Mouse (Mus musculus) liver, embryonic 11.5 days (tissue): ENCODE measurements around the gene Cfap69. TPM values are rescaled to one million over a fixed set of nuclear protein-coding genes. Genes with fewer than 3 reads are reported as not detected.

Experiments
- ATAC-seq: fragments of 200-750 bp; cut with Nextera tagmentation; replicated peaks from 2 replicates; pipeline ENCODE4 v1.8.0; 2017; ENCODE audit warnings: moderate number of reproducible peaks, mild to moderate bottlenecking, moderate TSS enrichment, moderate library complexity; ENCODE audit not compliant: low FRiP score
- DNase-seq: peaks from one replicate; pipeline ENCODE4 v3.0.0-alpha.2; 2017; ENCODE audit warnings: low spot score
- H3K27ac ChIP-seq: fragments of 300-500 bp; sonication (generic); 2 replicates; pipeline ENCODE4 v1.5.1; 2014; ENCODE audit warnings: mild to moderate bottlenecking, low read depth, low read length, control low read depth
- H3K27me3 ChIP-seq: fragments of 300-500 bp; sonication (generic); replicated peaks from 2 replicates; pipeline ENCODE4 v1.6.1; 2014; ENCODE audit warnings: low read length, mixed read lengths; ENCODE audit not compliant: control insufficient read depth, insufficient read depth
- H3K36me3 ChIP-seq: fragments of 300-500 bp; sonication (generic); 2 replicates; pipeline ENCODE4 v1.6.1; 2014; ENCODE audit warnings: mild to moderate bottlenecking, low read length, moderate library complexity, mixed read lengths; ENCODE audit not compliant: control insufficient read depth, insufficient read depth
- H3K4me1 ChIP-seq: fragments of 300-500 bp; sonication (generic); replicated peaks from 2 replicates; pipeline ENCODE4 v1.6.1; 2014; ENCODE audit warnings: low read length, mixed read lengths; ENCODE audit not compliant: control insufficient read depth, insufficient read depth
- H3K4me2 ChIP-seq: fragments of 300-500 bp; sonication (generic); 2 replicates; pipeline ENCODE4 v1.6.1; 2014; ENCODE audit warnings: mild to moderate bottlenecking, control low read depth, moderate library complexity
- H3K4me3 ChIP-seq: fragments of 300-500 bp; sonication (generic); 2 replicates; pipeline ENCODE4 v1.5.1; 2014; ENCODE audit warnings: low read depth, low read length, control low read depth
- H3K9ac ChIP-seq: fragments of 300-500 bp; sonication (generic); 2 replicates; pipeline ENCODE4 v1.6.1; 2014; ENCODE audit warnings: low read depth, low read length, control low read depth
- H3K9me3 ChIP-seq: fragments of 300-500 bp; sonication (generic); 2 replicates; pipeline ENCODE4 v1.6.1; 2016; ENCODE audit warnings: low read length, inconsistent platforms, mixed read lengths; ENCODE audit not compliant: control insufficient read depth
- WGBS: fragments of 180-500 bp; shearing (Covaris S2); extraction: QIAGEN DNeasy Blood & Tissue Kit; methylation state at CpG from one replicate; pipeline ENCODE4 v1.1.7; 2014; 5-methylcytosine and 5-hydroxymethylcytosine counted together
- polyA plus RNA-seq: library from polyadenylated mRNA; unstranded; fragments of >200 nt; fragmentation: Nextera tagmentation; extraction: Ambion mirVana; gene quantifications from 2 replicates; pipeline ENCODE4 v1.2.1, GENCODE M21; 2014

Cfap69 gene
- polyA plus RNA-seq, 1 experiment from 2014 or later, result 1.3 TPM

DNA sequence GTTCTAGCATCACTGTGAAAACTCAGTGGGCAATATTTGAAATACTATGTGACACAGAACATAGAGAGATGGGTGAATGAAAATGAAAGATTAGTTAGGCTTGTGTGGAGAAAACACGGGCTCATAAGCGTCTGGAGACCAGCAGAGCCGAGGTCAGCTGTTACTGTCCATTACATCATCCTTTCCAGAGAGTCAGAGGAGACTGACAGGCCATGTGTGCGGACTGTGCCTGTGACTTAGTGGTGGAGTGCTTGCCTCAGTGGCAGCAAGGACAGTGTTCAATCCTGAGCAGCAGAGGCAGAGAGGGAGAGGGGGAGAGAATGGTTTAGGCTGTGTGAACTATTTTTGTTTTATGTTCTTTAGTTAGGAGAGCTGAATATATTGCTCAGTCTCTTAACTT lies 45.7 kb downstream of the Cfap69 start:
- H3K4me1 ChIP-seq, result no peaks in the 10 kb centered on the region
- no peaks in the 10 kb centered on the region for H3K36me3 ChIP-seq
- H3K9ac ChIP-seq, result no peak overlapping the region
- no peak overlapping the region for H3K4me2 ChIP-seq
- no peak overlapping the region for H3K27ac ChIP-seq
- no peak for DNase-seq
- H3K9me3 ChIP-seq, result no peaks in the 10 kb centered on the region
- H3K27me3 ChIP-seq, result no peaks in the 10 kb centered on the region
- no peak overlapping the region for H3K4me3 ChIP-seq
- ATAC-seq, result no peak
- WGBS, result 54% methylated on average over 4 of the region's 4 CpGs

GRCm38 (mm10) chr5:5610540-5610939 lies 53.5 kb downstream of the Cfap69 start:
- Histone ChIP-seq H3K27ac (no peak overlapping the region), H3K4me1 (no peaks in the 10 kb centered on the region), H3K9me3 (no peaks in the 10 kb centered on the region), H3K4me3 (no peak overlapping the region), H3K9ac (no peak overlapping the region), H3K4me2 (no peak overlapping the region), H3K36me3 (no peaks in the 10 kb centered on the region), H3K27me3 (no peaks in the 10 kb centered on the region)
- WGBS, result 55% methylated on average over 3 of the region's 3 CpGs
- ATAC-seq (no peak), DNase-seq (no peak)

DNA sequence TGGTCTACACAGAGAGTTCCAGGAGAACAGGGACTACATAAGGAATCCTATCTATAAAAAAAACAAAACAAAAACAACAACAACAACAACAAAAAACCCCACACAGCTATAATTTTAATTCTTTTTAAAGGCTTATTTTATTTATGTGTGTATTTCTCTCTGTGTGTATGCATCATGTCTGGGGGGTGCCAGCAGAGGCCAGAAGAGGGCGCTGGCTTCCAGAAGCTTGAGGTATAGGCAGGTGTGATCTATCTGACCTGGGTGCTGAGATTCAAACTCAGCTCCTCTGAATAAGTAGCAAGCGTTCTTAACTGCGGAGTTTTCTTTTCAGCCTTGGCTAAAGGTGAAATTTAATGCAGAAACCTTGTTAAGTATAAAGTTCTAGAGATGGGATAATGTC lies 76.4 kb downstream of the Cfap69 start:
- DNase-seq (no peak), ATAC-seq (no peak)
- 85% methylated on average over 3 of the region's 3 CpGs for WGBS
- H3K9ac ChIP-seq, result no peak overlapping the region
- H3K9me3 ChIP-seq, result no peaks in the 10 kb centered on the region
- H3K27me3 ChIP-seq, result no peaks in the 10 kb centered on the region
- no peak overlapping the region for H3K27ac ChIP-seq
- H3K4me2 ChIP-seq, result no peak overlapping the region
- H3K4me1 ChIP-seq, result no peaks in the 10 kb centered on the region
- no peaks in the 10 kb centered on the region for H3K36me3 ChIP-seq
- no peak overlapping the region for H3K4me3 ChIP-seq

DNA sequence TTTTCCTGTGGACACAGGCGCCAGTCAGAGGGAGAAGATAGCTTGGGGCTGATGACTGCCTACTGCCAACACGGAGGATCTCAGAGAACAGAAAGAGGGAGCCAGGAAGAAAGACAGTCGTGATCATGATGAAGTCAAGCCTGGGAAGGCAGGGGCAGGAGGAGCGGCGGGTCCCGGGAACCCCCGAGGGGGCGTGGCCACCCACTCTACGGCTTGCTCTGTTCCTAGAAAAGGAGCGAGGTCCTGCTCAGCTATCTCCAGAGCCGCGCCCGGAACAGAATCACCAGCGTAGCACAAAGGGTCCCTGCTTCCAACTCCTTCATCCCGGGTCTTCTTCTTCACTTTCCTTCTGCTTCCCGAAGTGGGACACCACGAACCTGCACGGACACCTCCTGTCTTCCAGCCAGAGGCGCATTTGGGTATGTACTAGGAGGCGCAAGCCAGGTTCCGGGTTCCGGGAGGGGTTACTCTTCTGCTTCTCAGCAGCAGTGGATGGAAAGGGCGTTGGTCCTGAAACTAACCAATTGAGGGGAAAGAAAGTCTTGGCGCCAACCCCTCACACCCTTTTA lies 90.2 kb downstream of the Cfap69 start, which contains the start of gene Gm8773:
Gm8773 (plus strand) TSS at position 51 of the 569 bp plus-strand sequence.
- Histone ChIP-seq H3K9me3 (no peaks in the 10 kb centered on the region), H3K27me3 (peaks cover 5% of the 10 kb centered on the region; the same call in 1 of the 2 replicates), H3K4me3 (peak within 1 kb of the TSS; percentile 55), H3K36me3 (no peaks in the 10 kb centered on the region), H3K9ac (peak within 1 kb of the TSS; percentile 50; the same call in 1 of the 2 replicates), H3K4me2 (peak within 1 kb of the TSS; percentile 86), H3K27ac (no peak within 1 kb of the TSS), H3K4me1 (no peaks in the 10 kb centered on the region)
- WGBS, result 3% methylated on average over 24 of the region's 24 CpGs
- DNase-seq (peak; percentile 69), ATAC-seq (peak; percentile 82)

GRCm38 (mm10) chr5:5562435-5562834 lies 101.6 kb downstream of the Cfap69 start:
- no peaks in the 10 kb centered on the region for H3K36me3 ChIP-seq
- H3K4me2 ChIP-seq, result no peak overlapping the region
- ATAC-seq, result no peak
- no peak overlapping the region for H3K9ac ChIP-seq
- no peak for DNase-seq
- H3K4me1 ChIP-seq, result no peaks in the 10 kb centered on the region; the same call in 1 of the 2 replicates
- no peak overlapping the region for H3K27ac ChIP-seq
- 60% methylated on average over 3 of the region's 3 CpGs for WGBS
- H3K9me3 ChIP-seq, result no peaks in the 10 kb centered on the region
- H3K27me3 ChIP-seq, result no peaks in the 10 kb centered on the region
- no peak overlapping the region for H3K4me3 ChIP-seq

DNA sequence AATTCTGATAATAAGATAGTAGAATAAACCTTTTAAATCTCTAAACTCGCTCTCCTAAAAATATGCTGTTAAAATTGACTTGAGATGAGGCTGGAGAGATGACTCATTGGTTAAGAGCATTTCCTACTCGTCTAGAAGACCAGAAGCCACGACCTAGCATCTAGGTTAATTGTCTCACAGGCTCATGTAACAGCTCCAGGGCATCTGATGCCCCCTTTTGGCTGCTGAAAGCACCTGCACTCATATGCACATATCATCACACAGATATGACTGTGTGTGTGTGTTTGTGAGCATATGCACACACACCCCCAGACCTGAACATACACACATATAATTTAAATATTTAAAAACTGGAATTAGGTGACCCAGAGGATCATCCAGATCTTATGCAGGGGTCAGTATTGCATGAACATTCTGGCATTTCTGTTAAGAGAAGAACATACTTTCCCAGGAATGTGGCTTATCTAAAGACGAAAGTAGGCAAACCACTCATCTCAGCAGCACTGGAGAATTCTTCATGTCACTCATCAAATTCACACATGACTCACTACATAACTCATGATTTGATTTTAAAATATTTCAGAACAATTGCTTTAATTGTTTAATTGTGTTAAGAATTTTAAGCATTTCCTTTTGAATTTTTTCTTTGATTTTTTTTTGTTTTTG lies 102.9 kb downstream of the Cfap69 start:
- Histone ChIP-seq H3K4me2 (no peak overlapping the region), H3K36me3 (no peaks in the 10 kb centered on the region), H3K4me1 (no peaks in the 10 kb centered on the region; the same call in 1 of the 2 replicates), H3K9me3 (no peaks in the 10 kb centered on the region), H3K9ac (no peak overlapping the region), H3K4me3 (no peak overlapping the region), H3K27me3 (no peaks in the 10 kb centered on the region), H3K27ac (no peak overlapping the region)
- ATAC-seq (no peak), DNase-seq (no peak)
- WGBS, result 62% methylated on average over 4 of the region's 4 CpGs

GRCm38 (mm10) chr5:5559798-5560197 lies 104.2 kb downstream of the Cfap69 start:
- WGBS, result 47% methylated on average over 8 of the region's 8 CpGs
- no peak overlapping the region for H3K27ac ChIP-seq
- H3K9ac ChIP-seq, result peak overlapping the region; percentile 82

GRCm38 (mm10) chr5:5559079-5559740 lies 104.8 kb downstream of the Cfap69 start, which contains the start of gene Gtpbp10:
TSS of gene Gtpbp10 (minus strand) at chr5:5559538.
- ATAC-seq (peak; percentile 94), DNase-seq (peak; percentile 92)
- H3K27ac ChIP-seq, result peak within 1 kb of the TSS; percentile 65; the same call in 1 of the 2 replicates
- no peaks in the 10 kb centered on the region for H3K27me3 ChIP-seq
- peaks cover 10% of the 10 kb centered on the region for H3K36me3 ChIP-seq
- H3K9ac ChIP-seq, result peak within 1 kb of the TSS; percentile 82
- peak within 1 kb of the TSS; percentile 76 for H3K4me2 ChIP-seq
- H3K4me1 ChIP-seq, result no peaks in the 10 kb centered on the region; the same call in 1 of the 2 replicates
- peak within 1 kb of the TSS; percentile 78 for H3K4me3 ChIP-seq
- H3K9me3 ChIP-seq, result no peaks in the 10 kb centered on the region
- under 1% methylated on average over 43 of the region's 43 CpGs for WGBS

More at GRCm38 (mm10) chr5:5559798-5560197, 104.2 kb downstream of the Cfap69 start:
- H3K4me3 ChIP-seq, result peak overlapping the region; percentile 78
- DNase-seq (no peak), ATAC-seq (no peak)
- H3K36me3 ChIP-seq, result peaks cover 4% of the 10 kb centered on the region; the same call in 1 of the 2 replicates
- peak overlapping the region; percentile 76 for H3K4me2 ChIP-seq
- H3K27me3 ChIP-seq, result no peaks in the 10 kb centered on the region
- no peaks in the 10 kb centered on the region; the same call in 1 of the 2 replicates for H3K4me1 ChIP-seq
- H3K9me3 ChIP-seq, result no peaks in the 10 kb centered on the region
